Mouse (Mus musculus) ovary, postnatal 36 days (tissue): ENCODE results near the gene Sytl3.

Experiments
- DNase-seq: peaks from one replicate; pipeline ENCODE4 v3.0.0; 2022; ENCODE audit warnings: low spot score, mixed read lengths

The Sytl3 gene

GRCm38 (mm10) chr17:6779632-6780031, 120.7 kb downstream of the Sytl3 start:
- DNase-seq = no peak

- no peak for DNase-seq
Measured at GRCm38 (mm10) chr17:6780521-6781115, 121.7 kb downstream of the Sytl3 start.

- DNase-seq = no peak
Measured at GRCm38 (mm10) chr17:6781273-6781672, 122.4 kb downstream of the Sytl3 start.

GRCm38 (mm10) chr17:6782033-6782526, 123.2 kb downstream of the Sytl3 start:
- DNase-seq = peak; percentile 41

- DNase-seq = peak; percentile 91
Measured at GRCm38 (mm10) chr17:6782611-6783005, 123.7 kb downstream of the Sytl3 start, which contains the start of gene Ezr. Gene Ezr (minus strand): TSS chr17:6782784.

DNA sequence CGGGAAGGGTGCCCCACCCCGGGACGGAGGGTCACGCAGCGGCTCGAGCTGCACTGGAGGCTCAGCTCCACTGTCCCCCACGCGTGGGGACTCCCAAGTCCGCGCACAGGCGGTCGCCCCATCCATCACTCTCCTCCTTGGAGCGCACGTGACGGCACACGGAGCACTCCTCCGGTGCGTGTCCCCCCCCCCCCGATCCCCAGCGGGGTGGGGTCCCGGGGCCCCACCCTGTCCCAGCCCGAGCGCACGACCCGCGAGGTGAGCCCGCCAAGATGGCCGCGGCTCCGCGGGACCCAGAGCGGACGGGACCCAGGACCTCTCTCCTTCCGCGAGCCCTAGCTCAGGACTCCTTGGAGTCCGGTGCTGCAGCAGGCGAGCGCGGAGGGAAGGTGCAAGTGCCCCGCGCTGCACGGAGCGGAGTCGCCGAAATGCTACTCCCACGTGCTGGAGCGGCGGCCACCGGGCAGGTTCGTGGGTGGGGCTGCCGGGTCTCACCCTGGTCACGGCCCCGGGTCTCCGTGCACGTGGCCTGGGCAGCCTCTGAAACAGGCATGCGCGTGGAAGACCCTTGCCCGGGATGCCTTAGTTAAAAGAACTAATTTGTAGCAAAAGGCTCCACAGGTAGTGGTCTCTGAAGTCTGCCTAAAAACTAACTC, 124.2 kb downstream of the Sytl3 start:
- DNase-seq = peak; percentile 67

DNA sequence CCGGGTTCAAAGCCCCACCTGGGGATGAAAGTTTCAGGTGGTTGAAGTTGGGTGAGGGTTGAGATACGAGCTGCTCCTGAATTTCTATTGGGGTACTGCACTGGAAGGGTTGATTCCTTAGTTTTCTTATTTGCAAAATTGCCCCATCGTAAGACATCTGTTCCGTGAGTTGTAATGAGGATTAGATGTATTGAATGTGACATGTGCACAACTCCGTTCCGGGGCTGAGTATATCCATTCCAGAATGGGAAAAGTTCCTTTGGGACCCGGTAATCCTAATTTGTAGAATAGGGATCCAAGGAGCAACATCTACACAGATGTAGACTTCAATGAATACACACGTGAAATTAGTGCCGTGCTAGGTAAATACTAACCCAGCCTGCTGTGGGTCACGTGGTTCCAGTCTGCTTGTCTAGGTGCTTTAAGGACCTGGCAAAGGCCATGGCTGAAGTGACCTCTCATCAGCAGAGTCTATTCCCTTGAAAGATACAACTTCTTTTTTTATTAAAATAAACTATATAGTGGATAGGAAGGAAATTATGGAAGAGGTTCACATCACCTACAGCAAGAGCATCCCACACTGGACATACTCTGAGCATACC, 125.0 kb downstream of the Sytl3 start:
- DNase-seq = no peak

DNA sequence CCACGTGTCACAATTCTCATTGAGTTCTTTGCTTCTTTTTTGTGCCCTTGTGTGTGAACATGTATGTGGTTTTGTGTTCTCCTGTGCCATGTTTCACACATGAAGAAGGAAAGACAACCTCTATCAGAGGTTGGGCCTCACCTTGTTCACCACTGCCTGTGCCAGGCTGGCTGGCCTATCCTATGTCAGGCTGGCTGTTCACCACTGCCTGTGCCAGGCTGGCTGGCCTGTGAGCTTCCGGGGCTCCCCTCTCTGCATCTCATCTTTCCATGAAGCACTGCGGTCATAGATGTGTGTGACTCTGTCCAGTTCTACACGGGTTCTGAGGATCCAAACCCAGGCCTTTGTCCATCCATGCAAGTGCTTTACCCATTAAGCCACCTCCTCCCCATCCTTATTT, 128.3 kb downstream of the Sytl3 start:
- DNase-seq = no peak
